Mouse (Mus musculus) testis, postnatal 14 days (tissue): ENCODE measurements at regions not wholly inside any gene's neighbourhood (a gene's known extent, or its start where the extent isn't known, plus 50 kb on each side); places are given as distances from the start of the nearest gene placed in this dataset.

ENCODE experiments used
- DNase-seq: peaks from one replicate; pipeline ENCODE4 v3.0.0; 2021; ENCODE audit warnings: low spot score

GRCm38 (mm10) chr11:28782486-28782885 lies 70.5 kb upstream of the Efemp1 start:
- no peak for DNase-seq

DNA sequence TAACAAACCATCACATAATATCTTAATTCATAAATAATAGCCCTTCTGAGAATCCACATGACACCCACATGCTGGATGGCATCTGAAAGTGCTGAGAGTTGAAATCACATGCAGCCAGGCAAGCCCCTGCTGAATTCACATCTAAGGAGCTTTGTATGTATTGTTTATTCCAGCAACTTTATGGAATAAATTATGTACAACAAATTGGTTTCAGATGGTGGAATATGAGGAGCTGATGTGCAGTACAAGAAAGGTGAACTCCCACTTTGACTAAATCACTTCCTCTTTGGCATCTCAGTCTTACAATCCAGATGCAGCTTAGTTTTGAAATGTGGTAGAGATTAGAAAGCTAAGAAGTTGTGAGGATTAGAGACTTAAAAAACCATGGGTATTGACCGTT lies 82.2 kb upstream of the Efemp1 start:
- DNase-seq: no peak

- DNase-seq: no peak
Measured at GRCm38 (mm10) chr11:28760751-28761150, 92.3 kb upstream of the Efemp1 start.

DNA sequence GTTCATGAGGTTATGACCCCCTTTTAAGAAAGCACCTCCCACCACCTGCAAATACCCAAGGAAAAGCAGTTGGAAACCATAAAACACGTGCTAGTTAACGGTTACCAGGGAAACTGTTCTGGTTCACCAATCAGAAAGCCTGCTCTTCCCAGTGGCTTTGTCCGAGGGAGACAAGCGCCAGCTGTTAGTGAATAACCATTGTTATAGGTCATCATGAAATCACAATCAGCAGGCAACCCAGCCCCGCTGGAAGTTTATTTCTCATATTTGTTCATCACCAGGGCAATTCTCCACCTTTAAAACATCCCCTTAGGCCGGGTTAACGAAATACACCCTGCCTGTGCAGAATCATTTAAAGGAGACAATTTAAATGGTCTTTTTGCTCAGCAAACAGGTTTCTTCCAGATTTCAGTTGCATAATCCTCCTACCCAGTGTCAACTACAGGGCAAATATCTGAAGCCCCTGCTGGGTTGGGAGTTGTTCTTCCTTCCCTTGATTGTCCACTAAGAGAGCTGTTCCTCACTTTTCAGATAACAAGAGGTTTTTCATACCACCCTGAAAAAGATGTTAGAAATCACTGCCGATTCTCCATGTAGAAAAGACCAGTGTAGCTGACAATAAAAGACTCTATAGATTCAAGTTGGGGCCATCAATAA lies 117.9 kb upstream of the Efemp1 start:
- peak; percentile 10 for DNase-seq

- no peak for DNase-seq
Measured at GRCm38 (mm10) chr11:28734581-28734931, 118.4 kb upstream of the Efemp1 start.

DNA sequence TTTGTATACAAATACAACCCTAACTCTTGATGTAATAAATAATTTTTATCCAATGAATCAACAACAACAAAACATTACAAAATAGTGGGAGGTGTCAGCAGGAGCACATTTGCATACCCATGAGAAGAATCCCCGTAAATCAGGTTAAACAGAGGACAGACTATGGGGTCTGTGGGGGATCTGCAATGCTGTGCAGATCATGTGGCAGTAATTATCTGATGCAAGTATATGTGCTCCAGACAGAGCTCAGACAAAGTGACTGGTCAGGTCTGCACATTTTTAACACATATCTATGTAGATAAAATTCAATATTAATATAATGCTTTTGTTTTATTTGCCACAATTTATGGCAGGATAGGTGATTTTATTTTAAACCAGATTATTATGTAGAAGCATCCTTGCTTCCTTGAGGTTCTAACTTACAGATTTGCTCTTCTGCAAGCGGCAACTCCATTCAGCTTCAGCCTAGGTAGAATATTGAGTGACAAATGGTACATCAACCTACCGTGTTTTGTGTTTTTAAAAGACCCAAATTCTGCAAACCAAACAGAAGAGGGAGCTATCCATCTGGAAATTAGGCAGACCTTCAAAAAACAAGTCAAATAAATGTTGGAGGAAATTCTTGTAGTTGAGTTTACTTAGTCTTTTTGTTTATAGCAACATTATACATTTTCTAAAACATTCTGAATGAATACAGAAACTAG lies 119.0 kb upstream of the Efemp1 start:
- no peak for DNase-seq

GRCm38 (mm10) chr11:28730140-28730539 lies 122.9 kb upstream of the Efemp1 start:
- no peak for DNase-seq

- no peak for DNase-seq
Measured at GRCm38 (mm10) chr11:28709511-28709910, 125.4 kb upstream of the Ccdc85a start.

GRCm38 (mm10) chr11:28708431-28708830 lies 124.3 kb upstream of the Ccdc85a start:
- DNase-seq: no peak

GRCm38 (mm10) chr11:28702384-28702783 lies 118.3 kb upstream of the Ccdc85a start:
- DNase-seq: no peak

GRCm38 (mm10) chr11:28701379-28701778 lies 117.3 kb upstream of the Ccdc85a start:
- no peak for DNase-seq

DNA sequence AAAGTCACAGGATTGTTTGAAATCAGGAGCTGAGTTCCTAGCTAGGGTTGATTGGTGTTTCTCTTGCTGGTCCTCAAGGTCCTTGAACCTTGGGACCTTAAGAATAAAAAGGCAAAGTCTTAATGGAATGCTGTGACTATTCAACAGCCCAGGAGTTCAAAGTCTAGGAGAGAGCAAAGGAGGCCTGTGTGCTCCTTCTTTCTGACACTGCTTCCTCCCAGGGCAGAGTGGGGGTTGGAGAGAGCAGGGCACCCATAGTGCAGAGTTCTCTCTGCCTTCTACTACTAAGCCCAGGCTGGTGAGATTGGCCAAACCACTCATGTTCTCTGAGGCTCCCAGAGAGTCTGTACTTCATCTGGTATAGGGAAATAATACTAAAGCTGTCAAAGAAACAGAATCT lies 115.6 kb upstream of the Ccdc85a start:
- DNase-seq: no peak

GRCm38 (mm10) chr11:28697644-28698480 lies 113.7 kb upstream of the Ccdc85a start:
- no peak for DNase-seq

DNA sequence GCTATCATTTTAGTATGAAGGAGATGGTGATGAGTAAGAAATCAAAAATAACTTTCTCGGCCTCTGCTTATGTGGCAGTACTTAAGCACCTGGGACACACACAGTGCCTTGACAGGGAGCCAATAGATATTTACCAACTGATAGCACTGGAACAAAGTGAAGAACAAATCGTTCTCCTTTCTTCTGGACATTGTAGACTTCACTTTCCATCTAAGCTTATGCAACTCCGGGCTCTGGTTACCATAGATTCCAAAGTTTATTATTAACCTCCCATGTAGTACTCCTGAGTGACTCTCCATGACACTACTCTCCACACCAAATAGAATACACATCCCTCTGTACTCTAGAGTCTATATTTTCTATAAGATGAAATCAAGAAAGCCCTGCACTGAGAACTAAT lies 110.9 kb upstream of the Ccdc85a start:
- peak; percentile 14 for DNase-seq

DNA sequence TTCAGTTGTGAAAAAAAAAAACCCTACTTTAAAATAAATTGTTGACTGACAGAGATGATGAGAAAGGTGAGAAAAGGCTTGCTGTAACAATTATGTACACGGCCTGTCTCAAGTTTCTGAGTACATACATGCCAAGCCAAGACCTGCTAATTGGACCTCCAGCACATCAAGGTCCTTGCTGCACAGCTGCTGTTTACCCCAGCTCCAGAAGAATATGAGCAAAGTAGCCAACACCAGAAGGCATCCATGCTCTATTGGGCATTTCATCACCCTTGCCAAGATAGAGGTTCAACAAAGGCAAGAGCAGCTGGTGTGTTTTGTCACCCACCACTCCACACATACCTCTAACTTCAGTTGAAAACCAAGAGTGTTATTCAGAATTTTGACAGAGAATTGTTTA lies 109.2 kb upstream of the Ccdc85a start:
- no peak for DNase-seq

GRCm38 (mm10) chr11:28692263-28693194 lies 108.4 kb upstream of the Ccdc85a start:
- DNase-seq: peak; percentile 9

- DNase-seq: no peak
Measured at GRCm38 (mm10) chr11:28688436-28688835, 104.3 kb upstream of the Ccdc85a start.

GRCm38 (mm10) chr11:28685407-28685806 lies 101.3 kb upstream of the Ccdc85a start:
- DNase-seq: no peak

DNA sequence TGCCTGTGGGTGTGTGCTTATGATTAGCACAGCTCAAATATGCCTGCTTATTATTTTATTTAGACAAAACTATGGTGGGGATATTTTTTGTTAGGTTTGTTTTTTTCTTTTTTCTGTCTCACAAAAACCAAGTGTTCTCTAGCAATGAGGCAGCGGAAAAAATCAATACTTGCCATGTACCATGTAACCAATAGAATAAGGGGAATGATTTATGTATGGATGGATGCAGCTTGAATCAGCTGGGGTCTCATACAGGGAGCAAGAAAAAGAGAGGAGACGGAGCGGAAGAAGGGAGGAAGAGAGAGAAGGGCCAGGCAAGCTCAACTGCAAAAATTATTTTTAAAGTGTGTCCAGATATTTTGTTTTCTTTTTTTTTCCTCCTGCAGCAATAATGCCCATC lies 97.2 kb upstream of the Ccdc85a start:
- no peak for DNase-seq

DNA sequence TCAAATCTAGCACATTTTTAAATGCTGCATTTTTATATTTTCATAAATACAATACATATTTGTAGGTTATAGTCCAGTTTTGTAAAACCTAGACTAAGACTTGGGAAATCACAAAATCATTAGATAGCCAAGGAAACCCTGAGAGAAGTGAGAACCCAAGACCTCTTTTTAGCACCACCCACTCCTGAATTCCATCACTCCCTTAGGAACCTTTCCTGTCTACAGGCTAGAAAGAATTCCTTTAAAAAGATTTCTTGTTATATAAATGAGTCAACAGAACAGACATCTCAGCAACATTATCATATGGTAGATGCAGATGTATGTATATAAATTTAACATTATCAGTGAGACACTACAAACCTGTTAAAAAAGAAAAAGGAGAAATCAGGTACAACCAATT lies 86.6 kb upstream of the Ccdc85a start:
- no peak for DNase-seq

DNA sequence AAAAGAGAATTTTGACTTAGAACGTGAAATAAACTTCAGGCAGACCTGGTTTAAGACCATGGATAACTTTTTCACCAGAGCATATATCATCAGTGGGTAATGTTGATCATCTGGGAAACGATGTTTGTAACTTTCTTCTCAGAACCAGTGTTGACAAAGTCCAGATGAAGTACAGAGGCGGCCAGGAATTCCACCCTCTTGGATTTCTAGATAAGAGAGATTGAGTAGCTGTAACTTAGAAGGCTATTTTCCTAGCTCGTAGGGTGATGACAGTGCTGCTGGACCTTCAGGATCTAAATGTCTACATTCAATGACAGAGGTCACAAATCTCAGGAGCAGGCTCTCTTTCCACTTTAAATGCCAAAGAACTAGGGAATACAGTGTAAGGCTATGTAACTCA lies 85.2 kb upstream of the Ccdc85a start:
- DNase-seq: no peak

- DNase-seq: no peak
Measured at GRCm38 (mm10) chr11:28660377-28660776, 76.3 kb upstream of the Ccdc85a start.
